Mouse (Mus musculus) ES-Bruce4 (cell line): ENCODE measurements around the gene Mgarp.

Source experiments
- CTCF ChIP-seq: IDR thresholded peaks from one replicate; pipeline ENCODE4 v1.8.1; 2011; ENCODE audit warnings: low read depth, low read length
- EP300 ChIP-seq: IDR thresholded peaks from 2 replicates; pipeline ENCODE4 v1.6.1; 2011; ENCODE audit warnings: low read depth, low read length; ENCODE audit not compliant: insufficient read depth
- POLR2A ChIP-seq: IDR thresholded peaks from one replicate; pipeline ENCODE4 v1.8.1; 2011; ENCODE audit warnings: low read length; ENCODE audit not compliant: insufficient read depth

GRCm38 (mm10) chr3:51359558-51360307 lies 36.8 kb downstream of the Mgarp start:
- no peak for TF ChIP-seq CTCF
- no peak for TF ChIP-seq POLR2A
- no peak for TF ChIP-seq EP300
